Mouse (Mus musculus): ENCODE results near the gene Dot1l.

Gene Dot1l

DNA sequence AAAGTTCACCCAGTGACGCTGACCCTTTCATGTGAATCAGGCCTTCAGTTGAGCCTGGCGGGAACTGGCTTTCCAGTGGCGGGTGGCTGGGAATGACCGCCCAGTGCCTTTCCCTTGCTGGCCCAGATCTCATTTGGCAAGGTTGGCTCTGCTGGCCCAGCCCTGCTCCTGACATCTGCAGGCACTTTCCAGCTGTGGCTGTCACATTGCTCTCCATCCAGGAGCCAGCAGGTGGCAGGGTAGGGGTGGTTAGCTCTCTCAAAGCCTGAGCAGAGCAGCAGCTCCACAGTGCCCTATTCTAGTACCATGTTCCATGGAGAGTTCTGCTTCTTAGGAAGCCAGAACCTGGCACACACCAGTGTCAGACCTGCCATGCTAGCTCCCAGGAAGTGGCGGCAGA is 2.7 kb downstream of the Dot1l start:
- in situ Hi-C loops (cut with MboI, MseI), result no loop called here

DNA sequence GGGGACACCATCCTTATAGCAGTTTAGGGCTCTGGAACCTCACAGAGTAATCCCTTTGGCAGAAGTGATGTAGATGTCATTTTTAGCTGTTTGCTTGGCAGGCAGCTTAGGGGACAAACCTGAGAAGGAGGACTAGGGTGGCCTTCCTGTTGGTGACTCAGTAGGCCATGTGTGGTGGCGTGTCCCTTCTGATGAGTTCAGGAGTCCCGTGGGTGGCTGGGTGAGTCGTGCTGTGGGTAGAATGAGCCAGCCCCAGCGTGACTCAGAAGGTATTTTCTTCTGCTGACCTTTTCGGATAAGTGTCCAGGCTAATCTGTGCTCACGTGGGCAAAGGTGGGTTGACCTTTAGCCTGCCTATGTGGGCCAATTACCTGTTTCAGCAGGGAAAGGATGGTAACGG is 3.6 kb downstream of the Dot1l start:
- in situ Hi-C loops (cut with MboI, MseI), result no loop called here

DNA sequence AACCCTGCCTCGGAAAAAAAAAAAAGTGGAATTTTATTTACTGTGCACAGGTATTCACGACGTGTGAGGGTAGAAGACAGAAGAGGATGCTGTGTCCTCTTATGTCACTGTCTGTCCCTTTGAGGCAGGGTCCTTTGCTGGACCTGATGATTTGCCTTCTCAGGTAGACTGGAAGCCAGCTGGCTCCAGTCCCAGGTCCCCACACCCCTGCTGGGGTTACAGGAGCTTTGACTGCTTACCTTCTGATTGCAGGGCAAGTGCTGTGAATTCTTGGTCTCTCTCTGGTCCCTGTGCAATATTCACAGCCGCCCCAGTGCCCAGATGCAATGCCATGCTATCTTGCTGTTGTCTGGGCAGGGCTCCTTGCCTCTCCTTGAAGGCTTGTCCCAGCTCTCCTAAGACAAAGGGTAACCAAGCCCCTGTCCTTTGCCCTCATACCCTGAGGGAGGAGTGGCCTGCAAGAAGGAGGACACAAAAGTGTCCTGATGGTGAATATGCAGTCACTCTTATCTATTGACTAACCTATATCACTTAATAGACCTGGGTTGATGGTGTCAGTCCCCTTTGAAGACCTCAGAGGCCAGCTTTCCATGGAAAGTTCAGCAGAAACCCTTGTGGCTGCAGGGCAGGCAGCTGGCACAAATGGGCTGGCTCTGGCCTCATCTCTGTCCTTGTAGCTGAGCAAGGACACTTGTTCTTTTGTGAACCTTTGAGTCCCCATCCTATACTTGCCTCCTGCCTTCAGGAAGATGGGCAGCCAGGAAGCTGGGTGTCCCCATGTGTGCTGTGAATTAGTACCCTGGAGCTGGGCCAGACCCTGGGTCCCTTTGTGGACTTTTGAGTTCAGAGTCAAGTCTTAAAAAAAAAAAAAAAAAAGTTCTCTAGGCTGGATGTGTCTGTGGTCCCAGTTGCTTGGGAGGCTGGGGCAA is 5.9 kb downstream of the Dot1l start:
- in situ Hi-C loops (cut with MboI, MseI), result no loop called here

DNA sequence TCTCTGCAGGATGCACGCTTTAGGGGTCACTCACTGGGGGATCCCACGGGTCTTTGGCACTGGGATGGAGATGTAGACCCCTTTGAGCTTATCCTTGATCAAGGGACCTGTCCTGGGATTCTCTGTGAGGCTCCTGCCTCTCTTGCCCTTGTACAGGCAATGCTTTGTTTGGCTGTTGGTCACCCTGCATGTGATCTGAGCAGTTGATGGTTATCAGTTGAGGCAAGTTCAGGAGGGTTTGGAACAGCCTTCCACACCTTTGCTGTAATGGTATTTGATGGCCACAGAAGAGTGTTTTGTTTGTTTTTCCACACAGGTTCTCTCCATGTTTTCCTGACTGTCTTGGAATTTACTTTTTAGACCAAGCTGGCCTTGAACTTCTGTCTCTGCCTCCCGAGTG is 6.8 kb downstream of the Dot1l start:
- in situ Hi-C loops (cut with MboI, MseI), result no loop called here

DNA sequence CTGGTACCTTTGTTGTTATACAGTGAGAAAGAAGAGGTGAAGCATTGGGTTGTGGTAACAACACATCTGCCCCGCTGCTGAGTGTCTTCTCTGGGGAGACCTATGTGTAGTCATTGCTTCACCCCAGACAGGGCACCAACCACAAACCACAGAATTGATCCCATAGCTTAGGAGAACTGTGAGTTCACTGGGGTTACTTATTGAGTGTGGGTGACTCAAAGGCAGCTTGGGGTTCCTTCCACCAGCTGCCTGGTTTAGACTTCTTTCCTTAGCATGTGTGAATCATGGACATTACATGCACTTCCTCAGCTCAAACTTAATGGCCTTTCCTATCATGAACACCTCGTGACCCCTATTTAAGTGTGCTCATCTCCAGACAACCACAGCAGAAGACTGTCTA is 8.5 kb downstream of the Dot1l start:
- in situ Hi-C loops (cut with MboI, MseI), result no loop called here

DNA sequence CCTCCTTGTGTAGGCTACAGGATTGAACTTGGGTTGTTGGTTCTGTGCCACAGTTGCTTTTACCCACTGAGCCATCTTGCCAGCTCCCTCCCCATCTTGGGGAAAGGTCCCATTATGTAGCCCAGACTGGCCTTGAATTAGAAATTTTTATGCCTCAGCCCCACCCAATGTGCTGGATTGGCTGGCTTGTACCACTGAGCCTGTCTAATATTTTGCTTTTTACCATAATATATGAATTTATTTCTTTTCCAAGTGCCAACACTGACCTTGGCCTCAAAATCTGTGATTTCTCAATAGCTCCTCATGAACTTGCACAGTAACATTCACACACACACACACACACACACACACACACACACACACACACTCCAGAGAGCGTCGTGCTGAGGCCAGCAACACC is 10.7 kb downstream of the Dot1l start:
- in situ Hi-C loops (cut with MboI, MseI), result loop anchor here (5.0 kb wide), 1 partner anchor 672 kb away; no protein-coding TSS in a partner anchor

DNA sequence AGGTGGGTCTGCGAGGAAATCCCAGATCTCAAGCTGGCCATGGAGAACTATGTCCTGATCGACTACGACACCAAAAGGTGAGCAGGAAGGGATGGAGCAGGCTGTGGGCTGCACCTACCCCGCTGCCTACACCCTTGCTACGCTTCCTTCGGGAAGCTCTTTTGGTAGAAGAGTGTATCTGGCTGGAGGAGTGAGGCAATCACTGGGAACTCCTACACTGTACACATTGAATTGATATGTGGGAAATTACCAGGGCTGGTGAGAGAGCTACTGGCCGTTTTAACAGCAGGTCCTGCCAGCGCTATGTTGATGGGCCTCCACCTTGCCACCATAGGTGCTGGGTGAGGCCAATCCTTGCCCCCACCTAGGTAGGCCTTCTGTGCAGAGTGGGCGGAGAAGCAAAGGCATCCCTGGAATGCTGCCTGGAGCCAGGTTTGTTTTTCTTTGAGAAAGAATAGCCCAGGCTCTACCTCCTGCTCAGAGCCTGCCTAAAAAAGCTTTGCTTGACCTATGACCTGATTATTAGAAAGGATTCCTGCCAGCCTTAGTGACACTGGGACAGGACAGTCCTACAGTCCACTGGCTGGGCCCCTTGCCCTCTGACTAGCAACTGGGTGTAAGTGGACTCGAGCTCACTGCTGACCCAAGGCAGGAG is 11.3 kb downstream of the Dot1l start:
- in situ Hi-C loops (cut with MboI, MseI), result loop anchor here (5.0 kb wide), 1 partner anchor 671 kb away; no protein-coding TSS in a partner anchor

DNA sequence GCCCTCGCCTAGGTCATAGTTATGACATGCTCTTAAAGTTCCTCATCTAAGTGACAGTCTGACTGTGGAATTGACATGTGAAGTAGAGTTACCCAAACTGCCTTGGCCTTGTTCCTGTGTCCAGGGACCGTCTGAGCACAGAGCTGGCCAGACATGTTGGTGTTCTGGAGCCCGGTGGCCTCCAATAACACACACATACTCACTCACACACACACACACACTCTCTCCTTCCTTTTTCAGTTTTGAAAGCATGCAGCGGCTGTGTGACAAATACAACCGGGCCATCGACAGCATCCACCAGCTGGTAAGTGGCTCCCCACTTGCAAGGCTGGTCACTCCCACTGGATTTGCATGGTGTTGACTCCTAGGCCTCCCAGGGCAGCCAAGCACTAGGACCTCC is 13.4 kb downstream of the Dot1l start:
- in situ Hi-C loops (cut with MboI, MseI), result loop anchor here (5.0 kb wide), 1 partner anchor 669 kb away; no protein-coding TSS in a partner anchor

DNA sequence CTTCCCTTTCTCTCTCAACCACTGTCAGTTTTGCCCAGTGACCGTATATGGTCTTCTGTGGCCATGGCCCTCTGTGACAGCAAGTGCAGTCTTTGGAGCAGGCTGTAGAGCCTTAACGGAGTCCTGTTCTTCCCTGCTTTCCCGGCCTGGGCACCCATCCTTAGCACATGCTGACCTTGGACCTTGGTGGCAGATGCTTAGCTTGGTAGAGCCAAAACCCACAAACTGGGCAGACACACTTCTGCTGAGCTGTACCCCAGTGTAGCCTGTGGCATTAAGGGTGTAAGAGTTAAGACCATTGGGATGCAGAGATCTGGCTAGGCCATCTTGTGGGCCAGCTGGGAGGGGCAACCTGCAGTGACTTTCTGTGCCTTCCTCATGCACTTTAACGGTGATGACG is 18.8 kb downstream of the Dot1l start:
- in situ Hi-C loops (cut with MboI, MseI), result no loop called here

DNA sequence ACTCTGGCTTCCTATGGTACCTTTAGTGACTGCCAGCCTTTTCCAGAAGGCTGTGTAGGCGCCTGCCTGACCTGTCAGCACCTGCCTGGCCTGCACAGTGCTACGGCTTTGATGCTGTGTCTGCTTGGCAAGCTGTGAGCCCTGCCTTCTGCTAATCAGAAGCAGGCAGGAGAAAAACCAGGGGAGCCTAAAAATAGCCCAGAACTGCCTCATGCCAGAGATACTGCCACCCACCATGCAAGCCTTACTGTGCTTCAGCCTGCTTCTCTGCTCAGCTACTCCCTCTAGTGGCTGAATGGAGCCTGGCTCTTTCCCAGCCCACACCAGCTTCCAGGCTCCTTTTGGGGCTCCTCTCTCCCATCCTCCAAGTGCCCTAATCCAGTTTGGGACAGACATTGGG is 19.5 kb downstream of the Dot1l start:
- in situ Hi-C loops (cut with MboI, MseI), result no loop called here

DNA sequence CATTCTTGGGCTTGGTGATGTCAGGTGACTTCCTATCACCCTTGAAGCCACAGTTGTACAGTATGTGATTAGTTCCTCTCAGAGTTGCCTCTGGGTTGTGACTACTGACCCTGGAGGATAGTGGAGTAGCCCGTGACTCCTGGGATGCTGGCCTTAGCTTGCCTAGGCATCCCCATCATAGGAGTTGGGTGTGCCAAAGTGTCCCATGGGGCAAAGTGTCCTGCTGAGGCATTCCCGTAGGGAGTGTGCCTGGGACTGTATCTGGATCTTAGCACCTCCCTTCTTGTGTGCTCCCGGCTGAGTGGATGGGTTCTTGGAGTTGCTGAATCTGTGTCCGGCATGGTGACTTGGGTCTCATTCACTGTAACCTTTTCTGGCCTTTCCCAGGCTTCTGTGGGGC is 20.0 kb downstream of the Dot1l start:
- in situ Hi-C loops (cut with MboI, MseI), result loop anchor here (5.0 kb wide), 1 partner anchor 63 kb away; no protein-coding TSS in a partner anchor

DNA sequence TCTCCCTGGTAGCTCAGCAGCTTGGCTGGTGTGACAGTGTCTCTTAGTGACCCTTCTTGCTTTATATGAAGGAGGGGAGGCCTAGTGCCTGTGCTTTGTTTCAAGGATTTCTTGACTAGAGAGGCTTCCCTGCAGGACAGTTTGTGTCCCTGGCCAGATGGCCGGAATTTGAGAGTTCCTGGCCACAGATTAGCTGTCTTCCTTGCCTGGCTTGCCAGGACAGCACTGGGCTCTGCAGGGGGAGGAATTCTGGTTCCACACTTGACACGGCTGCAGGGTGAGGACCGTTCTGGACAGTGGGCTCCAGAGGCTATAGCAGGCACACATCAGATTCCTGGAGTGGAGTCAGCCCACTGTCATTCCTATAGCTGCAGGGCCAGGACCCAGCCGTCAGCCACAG is 20.7 kb downstream of the Dot1l start:
- in situ Hi-C loops (cut with MboI, MseI), result loop anchor here (5.0 kb wide), 1 partner anchor 63 kb away; no protein-coding TSS in a partner anchor

DNA sequence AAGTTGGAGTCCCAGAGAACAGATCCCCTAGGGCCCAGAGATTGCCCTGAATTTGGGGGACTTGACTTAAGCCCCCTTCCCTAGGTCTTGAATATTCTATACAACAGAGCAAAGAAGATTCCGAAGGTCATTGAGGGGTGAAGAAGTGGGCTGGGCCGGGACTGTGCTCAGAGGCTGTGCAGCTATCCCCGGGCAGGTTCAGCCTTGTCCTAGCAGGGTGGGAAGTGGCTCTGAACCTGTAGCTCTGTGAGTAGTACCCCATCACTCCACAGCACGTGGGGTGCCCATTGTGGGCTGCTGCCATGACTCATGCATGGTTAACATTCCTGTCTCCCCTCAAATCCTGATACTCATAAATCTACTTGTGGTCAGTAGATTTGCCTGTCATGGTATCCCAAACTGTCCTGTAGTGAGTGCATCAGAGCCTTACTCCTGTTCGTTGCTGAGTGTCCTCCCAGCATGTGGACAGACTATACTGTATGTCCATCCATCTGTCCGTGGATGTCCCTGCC is 21.4 kb downstream of the Dot1l start:
- in situ Hi-C loops (cut with MboI, MseI), result loop anchor here (5.0 kb wide), 1 partner anchor 64 kb away; no protein-coding TSS in a partner anchor

DNA sequence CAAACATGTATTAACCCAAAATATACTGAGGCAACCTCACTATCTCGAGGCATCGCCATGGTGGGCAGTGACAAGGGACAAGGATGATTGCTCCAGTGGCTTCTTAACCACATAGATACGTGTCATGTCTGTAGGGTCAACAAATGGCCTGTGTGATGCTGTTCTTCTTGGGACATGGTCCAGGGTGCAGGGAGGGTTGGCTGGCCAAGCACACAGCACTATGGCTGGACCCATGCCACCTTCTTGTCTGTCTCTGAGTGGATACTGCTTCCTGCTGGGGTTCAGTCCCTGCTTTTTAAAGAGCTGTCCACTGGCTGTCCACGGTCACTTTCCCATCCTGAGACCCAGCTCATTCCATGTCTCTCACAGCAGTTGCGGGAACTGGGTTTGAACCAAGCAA is 22.1 kb downstream of the Dot1l start:
- in situ Hi-C loops (cut with MboI, MseI), result loop anchor here (5.0 kb wide), 1 partner anchor 65 kb away; no protein-coding TSS in a partner anchor

DNA sequence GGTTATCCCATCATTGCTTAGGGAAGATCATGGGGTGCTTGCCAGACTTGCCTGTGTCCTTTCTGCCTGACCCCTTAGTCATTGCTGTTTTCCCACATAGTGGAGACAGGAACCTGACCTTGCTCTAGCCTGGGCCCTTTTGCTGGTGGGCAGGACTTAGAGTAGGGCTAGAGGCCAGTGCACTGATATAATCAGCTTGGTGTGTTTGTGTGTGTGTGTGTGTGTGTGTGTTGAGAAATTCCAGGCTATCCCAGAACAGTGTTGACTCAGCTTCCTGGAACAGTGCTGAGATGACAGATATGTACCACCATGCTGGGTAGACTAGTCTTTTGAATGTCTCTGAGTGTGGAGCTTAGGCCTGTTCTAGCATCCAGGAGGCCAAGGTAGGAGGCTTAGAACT is 24.6 kb downstream of the Dot1l start:
- in situ Hi-C loops (cut with MboI, MseI), result loop anchor here (5.0 kb wide), 1 partner anchor 67 kb away; no protein-coding TSS in a partner anchor

DNA sequence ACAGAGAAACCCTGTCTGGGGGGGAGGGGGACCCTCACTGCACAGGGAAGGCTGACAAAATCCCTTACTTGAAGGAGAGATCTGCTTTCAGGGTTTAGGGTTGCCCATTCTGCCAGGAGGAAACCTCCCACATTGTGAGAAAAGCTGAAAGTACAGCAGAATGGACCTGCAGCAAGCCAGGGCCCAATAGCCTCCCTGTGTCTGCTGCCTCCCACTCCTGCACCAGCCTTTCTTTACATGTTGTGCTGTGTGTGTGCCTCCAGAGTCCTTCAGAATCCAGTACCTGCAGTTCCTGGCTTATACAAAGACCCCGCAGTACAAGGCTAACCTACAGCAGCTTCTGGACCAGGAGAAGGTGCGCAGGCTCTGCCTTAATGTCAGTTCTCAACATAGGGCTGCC is 29.3 kb downstream of the Dot1l start:
- in situ Hi-C loops (cut with MboI, MseI), result no loop called here

DNA sequence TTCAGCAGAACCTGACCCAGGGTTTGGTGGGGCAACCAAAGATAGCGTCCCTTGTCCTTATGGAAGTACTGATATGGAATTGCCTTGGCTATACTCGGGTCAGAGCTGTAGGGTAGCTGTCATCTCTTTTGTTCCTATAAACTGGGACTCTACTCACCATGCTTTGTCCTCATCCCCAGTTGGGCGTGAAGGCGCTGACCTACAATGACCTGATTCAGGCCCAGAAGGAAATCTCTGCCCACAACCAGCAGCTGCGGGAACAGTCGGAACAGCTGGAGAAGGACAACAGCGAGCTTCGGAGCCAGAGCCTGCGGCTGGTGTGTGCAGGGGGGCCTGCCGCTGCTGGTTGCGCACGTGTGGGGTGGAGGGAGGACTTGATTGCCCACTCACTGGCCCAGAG is 29.9 kb downstream of the Dot1l start:
- in situ Hi-C loops (cut with MboI, MseI), result no loop called here

DNA sequence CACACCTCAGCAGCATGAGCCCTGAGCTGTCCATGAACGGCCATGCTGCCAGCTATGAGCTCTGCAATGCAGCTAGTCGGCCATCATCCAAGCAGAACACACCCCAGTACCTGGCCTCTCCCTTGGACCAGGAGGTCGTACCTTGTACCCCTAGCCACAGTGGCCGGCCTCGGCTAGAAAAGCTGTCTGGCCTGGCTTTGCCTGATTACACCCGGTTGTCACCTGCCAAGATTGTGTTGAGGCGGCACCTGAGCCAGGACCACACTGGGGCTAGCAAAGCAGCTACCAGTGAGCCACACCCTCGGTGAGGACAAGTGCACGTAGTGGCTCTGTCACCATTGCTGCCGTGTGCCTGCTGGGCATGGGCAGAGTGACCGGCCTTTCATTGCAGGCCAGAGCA is 31.0 kb downstream of the Dot1l start:
- in situ Hi-C loops (cut with MboI, MseI), result no loop called here

DNA sequence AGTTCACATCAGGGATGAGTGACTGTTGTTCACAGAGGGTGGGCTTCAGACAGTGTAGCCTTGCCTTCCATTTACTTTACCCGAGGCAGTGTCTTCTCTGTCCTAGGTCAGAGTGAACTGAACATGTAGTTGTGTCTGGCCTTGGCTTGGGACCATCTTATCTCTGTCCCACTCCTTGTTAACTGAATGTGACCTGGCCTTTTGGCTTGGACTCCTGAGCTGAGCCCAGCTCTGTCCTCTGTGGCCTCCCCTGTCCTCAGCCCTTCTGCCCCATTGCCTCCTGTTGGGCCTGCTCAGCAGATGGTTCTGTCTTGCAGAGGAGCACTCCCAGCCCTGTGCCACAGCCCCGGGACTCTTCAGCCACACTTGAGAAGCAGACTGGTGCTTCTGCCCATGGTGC is 32.5 kb downstream of the Dot1l start:
- in situ Hi-C loops (cut with MboI, MseI), result no loop called here

DNA sequence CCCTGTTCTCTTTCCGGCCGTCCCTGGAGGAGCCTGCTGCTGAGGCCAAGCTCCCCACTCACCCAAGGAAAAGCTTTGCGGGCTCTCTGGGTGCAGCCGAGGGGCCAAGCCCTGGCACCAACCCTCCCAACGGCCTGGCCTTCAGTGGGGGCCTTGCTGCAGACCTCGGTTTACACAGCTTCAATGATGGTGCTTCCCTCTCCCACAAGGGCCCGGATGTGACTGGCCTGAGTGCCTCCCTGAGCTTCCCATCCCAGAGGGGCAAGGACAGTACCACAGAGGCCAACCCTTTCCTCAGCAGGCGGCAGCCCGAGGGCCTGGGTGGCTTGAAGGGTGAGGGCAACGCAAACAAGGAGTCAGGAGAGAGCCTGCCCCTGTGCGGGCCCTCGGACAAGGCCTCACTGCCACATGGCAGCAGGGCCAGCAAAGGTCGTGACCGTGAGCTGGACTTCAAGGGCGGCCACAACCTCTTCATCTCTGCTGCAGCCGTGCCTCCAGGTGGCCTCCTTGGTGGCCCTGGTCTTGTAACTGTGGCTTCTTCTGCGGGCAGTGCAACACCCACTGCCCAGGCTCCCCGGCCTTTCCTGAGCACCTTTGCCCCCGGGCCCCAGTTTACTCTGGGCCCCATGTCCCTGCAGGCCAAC is 35.9 kb downstream of the Dot1l start:
- in situ Hi-C loops (cut with MboI, MseI), result no loop called here

DNA sequence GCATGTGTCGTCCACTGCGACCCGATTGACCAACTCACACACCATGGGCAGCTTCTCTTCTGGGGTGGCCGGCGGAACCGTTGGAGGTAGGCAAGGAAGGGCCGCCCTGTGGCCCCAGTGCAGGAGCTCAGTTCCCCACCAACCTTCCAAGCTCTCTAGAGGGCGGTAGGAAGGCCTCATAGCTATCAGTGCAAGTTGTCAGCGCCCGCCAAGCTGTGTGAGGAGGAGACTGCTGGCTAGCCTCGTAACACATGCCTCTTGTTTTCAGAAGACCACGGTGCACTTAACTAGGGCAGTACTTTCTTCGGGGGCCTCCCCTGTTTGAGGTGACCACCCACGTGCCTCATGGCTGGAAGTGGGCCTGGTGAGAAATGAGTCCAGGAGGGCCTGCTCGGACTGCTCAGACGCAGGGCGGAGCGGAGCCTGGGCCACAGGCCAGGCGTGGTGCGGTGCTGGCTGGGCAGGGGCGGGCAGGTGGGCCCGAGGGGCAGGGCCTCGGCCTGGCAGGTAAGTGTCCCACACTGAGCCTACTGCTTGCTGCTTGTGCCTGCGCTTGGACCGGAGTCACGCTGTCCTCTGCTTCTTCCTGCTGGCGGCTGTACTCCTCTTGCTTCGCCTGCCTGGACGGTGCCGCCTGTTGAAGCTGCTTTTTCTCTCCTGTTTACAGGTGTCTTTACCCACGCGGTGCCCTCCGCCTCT is 36.6 kb downstream of the Dot1l start:
- in situ Hi-C loops (cut with MboI, MseI), result no loop called here

Measured in T-helper 2 cell (primary cell).